Mouse (Mus musculus): Measurements from ENCODE around the gene Satb2. TPM values are rescaled to one million over a fixed set of nuclear protein-coding genes. Genes with fewer than 3 reads are reported as not detected.
"Not testable (repeated sequence)": the region's sequence is repeated elsewhere in the genome, so short reads cannot be mapped to it uniquely, and the experiment has no call there.

Gene Satb2
- polyA plus RNA-seq, 1 experiment, result 0.26 TPM

GRCm38 (mm10) chr1:56833984-56834900 lies 144.2 kb downstream of the Satb2 start:
- no peak for DNase-seq (ENCODE audit: low read depth)

GRCm38 (mm10) chr1:56833307-56833706 lies 145.1 kb downstream of the Satb2 start:
- no peak for DNase-seq (ENCODE audit: low read depth)

- DNase-seq (ENCODE audit: low read depth), result no peak
Measured at GRCm38 (mm10) chr1:56832738-56833137, 145.7 kb downstream of the Satb2 start.

DNA sequence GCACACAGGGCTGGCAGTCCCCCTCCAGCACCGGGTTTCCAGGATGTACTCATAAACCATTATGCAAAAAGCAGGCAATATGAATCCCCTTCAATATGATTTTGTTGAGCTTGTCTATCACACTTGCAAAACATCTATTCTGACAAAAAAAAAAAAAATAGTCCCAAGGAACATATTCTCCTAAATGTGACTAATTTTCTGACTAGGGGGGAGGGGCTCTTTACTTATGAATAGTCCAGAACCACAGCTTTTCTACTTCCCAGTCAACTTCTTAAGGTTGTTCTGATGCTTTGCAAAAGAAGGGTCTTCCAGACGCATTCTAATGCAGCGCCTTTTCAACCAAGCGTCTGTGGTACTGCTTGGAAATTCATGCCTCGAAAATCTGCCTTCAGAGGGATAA lies 155.7 kb downstream of the Satb2 start:
- DNase-seq (ENCODE audit: low read depth), result no peak

- DNase-seq (ENCODE audit: low read depth), result no peak
Measured at GRCm38 (mm10) chr1:56822025-56822424, 156.4 kb downstream of the Satb2 start.

DNA sequence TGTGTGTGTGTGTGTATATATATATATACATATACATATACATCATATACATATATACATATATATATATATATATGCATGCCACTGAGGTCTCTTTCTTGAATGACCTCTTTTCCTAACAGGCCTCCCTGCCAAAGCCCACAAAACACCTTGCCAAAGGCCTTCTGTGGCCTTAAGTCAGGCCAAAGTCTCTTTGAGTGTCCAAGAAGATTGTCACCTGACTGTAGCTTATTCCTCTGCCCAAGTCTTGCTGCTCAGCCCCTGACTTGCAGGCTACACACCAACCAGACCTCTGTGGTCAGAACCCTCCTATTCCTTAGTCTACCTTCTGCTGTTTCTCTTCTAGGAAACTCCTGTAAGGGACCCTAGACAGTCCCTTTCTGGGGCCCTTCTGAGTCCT lies 164.9 kb downstream of the Satb2 start:
- DNase-seq (ENCODE audit: low read depth), result no peak

DNA sequence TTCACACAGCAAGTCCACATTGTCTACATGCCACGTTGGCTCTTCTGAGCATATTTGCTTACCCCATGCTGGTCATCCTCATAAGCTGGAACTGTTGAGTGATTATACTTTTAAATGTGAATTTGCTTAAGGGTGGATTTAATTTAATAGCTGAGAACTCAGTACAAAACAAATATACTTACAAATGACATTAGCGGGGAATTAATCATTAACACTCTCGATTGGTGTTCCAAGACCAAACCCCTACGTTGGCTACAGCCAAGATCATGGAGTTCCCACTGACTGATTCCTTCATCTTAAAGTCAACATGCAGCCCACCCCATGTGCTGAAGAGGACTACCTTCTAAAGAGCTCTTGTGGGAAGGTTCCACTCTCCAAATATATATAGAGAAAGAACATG lies 165.5 kb downstream of the Satb2 start:
- no peak for DNase-seq (ENCODE audit: low read depth)

GRCm38 (mm10) chr1:56811486-56811885 lies 167.0 kb downstream of the Satb2 start:
- no peak for DNase-seq (ENCODE audit: low read depth)

GRCm38 (mm10) chr1:56806006-56806405 lies 172.4 kb downstream of the Satb2 start:
- no peak for DNase-seq (ENCODE audit: low read depth)

DNA sequence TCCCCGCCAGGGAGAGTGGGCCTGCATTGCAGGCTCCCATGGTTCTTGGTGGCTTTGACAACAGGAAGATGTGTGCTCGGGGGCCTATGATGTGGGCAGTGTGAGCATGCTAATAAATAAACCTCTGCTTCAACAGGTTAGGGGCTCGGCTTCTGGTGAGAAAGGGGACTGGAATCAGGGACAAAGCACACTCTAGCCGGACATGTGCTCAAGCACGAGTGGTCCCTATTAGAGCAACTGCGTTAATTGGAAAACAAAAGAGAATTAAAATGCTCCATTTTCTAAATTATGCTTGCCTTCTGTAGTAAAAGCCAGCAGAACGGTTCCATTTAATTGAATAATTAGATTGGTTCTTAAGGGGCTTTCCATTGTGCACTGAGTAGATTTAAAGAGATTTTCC lies 177.8 kb downstream of the Satb2 start:
- DNase-seq (ENCODE audit: low read depth), result no peak

DNA sequence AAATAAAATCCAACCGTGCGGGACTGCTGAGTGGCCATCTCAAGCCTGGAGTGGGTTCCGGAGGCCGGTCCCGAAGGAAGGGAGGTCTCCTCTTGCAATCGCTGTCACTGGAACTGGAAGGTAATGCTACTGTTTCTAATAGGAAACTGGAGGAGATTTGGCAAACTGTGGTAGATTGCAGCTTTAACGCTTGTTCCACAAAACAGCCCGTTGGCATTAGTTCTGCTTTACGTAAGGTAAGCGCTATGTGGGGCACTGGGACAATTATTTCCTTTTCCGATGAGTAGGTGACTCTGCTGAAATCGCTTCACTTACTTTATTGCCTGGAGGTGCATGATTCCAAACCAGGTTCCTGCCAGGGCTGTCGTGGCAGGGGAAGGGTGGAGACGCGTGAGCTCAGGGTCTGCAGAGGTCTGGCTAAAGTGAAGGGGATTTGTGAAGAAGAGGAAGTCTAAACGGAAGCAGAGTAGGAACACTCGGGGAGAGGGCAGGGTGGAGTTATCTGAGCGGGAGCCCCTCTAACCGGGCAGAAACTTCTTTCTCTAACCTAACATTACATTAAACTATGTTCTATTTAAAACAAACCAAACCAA lies 183.3 kb downstream of the Satb2 start:
- no peak for DNase-seq (ENCODE audit: low read depth)

DNA sequence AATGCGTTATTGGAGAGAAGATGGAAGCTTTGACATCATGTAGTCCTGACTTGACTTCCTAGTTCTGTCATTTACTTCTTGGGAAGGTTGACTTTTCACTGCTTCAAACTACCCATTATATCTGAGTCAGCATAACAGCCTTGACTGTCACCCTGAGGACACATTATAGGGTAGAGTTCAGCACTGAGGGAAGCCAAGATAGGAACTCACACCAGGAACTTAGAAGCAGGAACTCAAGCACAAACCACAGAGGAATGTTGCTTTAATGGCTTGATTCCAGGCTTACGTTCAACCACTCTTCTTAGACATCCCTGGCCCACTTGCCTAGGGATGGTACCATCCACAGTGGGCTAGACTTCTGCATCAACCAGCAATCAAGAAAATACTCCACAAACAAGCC lies 188.8 kb downstream of the Satb2 start:
- no peak for DNase-seq (ENCODE audit: low read depth)

- not testable (repeated sequence) for DNase-seq (ENCODE audit: low read depth)
Measured at GRCm38 (mm10) chr1:56782139-56782538, 196.3 kb downstream of the Satb2 start.

DNA sequence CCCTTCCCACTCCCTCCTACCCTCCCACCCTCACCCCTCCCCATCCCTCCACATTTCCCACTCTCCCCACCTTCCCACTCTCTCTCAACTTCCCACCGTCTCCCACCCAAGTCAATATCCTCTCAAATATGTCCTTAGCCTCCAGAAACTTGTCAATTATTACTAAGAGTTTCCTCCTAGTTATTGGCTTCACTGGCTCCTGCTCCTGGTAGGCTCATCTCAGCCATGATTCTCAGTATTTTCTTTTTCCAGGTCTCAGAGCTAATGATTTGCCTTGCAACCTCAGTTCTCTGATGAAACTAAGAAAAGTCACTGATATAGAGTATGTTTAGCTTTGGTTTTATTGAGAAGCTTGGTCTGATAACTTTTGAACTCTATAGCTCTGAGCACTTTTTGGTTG lies 214.2 kb downstream of the Satb2 start:
- DNase-seq (ENCODE audit: low read depth), result no peak

DNA sequence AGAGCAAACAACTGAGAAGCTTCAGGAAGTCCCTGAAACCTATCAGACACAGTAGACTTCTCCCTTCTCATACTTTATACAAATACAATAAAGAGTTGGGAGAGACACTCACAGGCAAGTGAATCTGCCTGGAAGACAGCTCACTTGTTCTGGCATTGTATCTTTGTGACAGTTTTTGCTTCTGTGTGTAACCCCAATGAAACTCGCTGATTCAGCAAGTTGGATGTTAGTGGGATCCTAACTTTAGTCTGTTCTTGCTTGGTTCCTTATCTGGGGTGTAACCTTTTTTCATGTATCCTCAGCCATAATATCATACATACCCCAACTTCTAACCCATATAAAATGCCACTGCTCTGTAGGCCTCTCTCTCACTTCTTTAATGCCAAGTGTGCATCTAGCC lies 216.9 kb downstream of the Satb2 start:
- DNase-seq (ENCODE audit: low read depth), result no peak

- DNase-seq (ENCODE audit: low read depth), result no peak
Measured at GRCm38 (mm10) chr1:56753283-56753682, 225.2 kb downstream of the Satb2 start.

GRCm38 (mm10) chr1:56750693-56751092 lies 227.8 kb downstream of the Satb2 start:
- no peak for DNase-seq (ENCODE audit: low read depth)

GRCm38 (mm10) chr1:56749629-56750311 lies 228.7 kb downstream of the Satb2 start:
- no peak for DNase-seq (ENCODE audit: low read depth)

GRCm38 (mm10) chr1:56748876-56749493 lies 229.5 kb downstream of the Satb2 start:
- no peak for DNase-seq (ENCODE audit: low read depth)

Measured in gonadal fat pad, adult 2 months (tissue).